Mouse (Mus musculus): ENCODE measurements at regions not wholly inside any gene's neighbourhood (a gene's known extent, or its start where the extent isn't known, plus 50 kb on each side); places are given as distances from the start of the nearest gene placed in this dataset.
"Not testable (repeated sequence)": the region's sequence is repeated elsewhere in the genome, so short reads cannot be mapped to it uniquely, and the experiment has no call there.

GRCm38 (mm10) chr14:52898310-52898709, 402.8 kb upstream of the Olfr1507 start:
- not testable (repeated sequence) for TF ChIP-seq POLR2A, CTCF (IDR thresholded peaks at IDR 0.05; ENCODE audit: extremely low read depth, insufficient read depth, low read length)
